Mouse (Mus musculus) midbrain, embryonic 16.5 days (tissue): ENCODE measurements around the gene Nat8f2. TPM values are rescaled to one million over a fixed set of nuclear protein-coding genes. Genes with fewer than 3 reads are reported as not detected.
"Not testable (repeated sequence)": the region's sequence is repeated elsewhere in the genome, so short reads cannot be mapped to it uniquely, and the experiment has no call there.

Experiments used
- ATAC-seq: fragments of 200-750 bp; cut with Nextera tagmentation; 2 replicates; pipeline ENCODE4 v1.8.0; 2017; ENCODE audit warnings: moderate TSS enrichment
- H3K27ac ChIP-seq: fragments of 300-500 bp; sonication (generic); 2 replicates; pipeline ENCODE4 v1.5.1; 2014; ENCODE audit warnings: mild to moderate bottlenecking, low read length, mixed read lengths
- H3K27me3 ChIP-seq: fragments of 300-500 bp; sonication (generic); 2 replicates; pipeline ENCODE4 v1.6.1; 2014; ENCODE audit warnings: low read depth, low read length, mixed read lengths; ENCODE audit not compliant: control insufficient read depth, insufficient read depth
- H3K36me3 ChIP-seq: fragments of 300-500 bp; sonication (generic); 2 replicates; pipeline ENCODE4 v1.6.1; 2014; ENCODE audit warnings: mild to moderate bottlenecking, low read length, moderate library complexity, mixed read lengths; ENCODE audit not compliant: control insufficient read depth, insufficient read depth
- H3K4me1 ChIP-seq: fragments of 300-500 bp; sonication (generic); 2 replicates; pipeline ENCODE4 v1.6.1; 2014; ENCODE audit warnings: mild to moderate bottlenecking, low read length, mixed read lengths; ENCODE audit not compliant: control insufficient read depth, insufficient read depth
- H3K4me2 ChIP-seq: fragments of 300-500 bp; sonication (generic); 2 replicates; pipeline ENCODE4 v1.6.1; 2014; ENCODE audit warnings: mild to moderate bottlenecking, low read length, mixed read lengths
- H3K4me3 ChIP-seq: fragments of 300-500 bp; sonication (generic); 2 replicates; pipeline ENCODE4 v1.5.1; 2014; ENCODE audit warnings: low read depth, mild to moderate bottlenecking, low read length, moderate library complexity, mixed read lengths
- H3K9ac ChIP-seq: fragments of 300-500 bp; sonication (generic); 2 replicates; pipeline ENCODE4 v1.6.1; 2014; ENCODE audit warnings: low read depth, low read length, mixed read lengths
- H3K9me3 ChIP-seq: fragments of 300-500 bp; sonication (generic); replicated peaks from 2 replicates; pipeline ENCODE4 v1.6.1; 2014; ENCODE audit warnings: mild to moderate bottlenecking, low read length, mixed read lengths; ENCODE audit not compliant: control insufficient read depth, poor library complexity, severe bottlenecking
- WGBS: fragments of 180-500 bp; shearing (Covaris S2); extraction: QIAGEN DNeasy Blood & Tissue Kit; methylation state at CpG from one replicate; pipeline ENCODE4 v1.1.7; 2014; 5-methylcytosine and 5-hydroxymethylcytosine counted together
- polyA plus RNA-seq: library from polyadenylated mRNA; unstranded; fragments of >200 nt; fragmentation: Nextera tagmentation; extraction: Ambion mirVana; gene quantifications from 2 replicates; pipeline ENCODE4 v1.2.1, GENCODE M21; 2015

Nat8f2 gene
- 0.05 TPM in 1 of 2 replicates, not detected in the other for polyA plus RNA-seq

DNA sequence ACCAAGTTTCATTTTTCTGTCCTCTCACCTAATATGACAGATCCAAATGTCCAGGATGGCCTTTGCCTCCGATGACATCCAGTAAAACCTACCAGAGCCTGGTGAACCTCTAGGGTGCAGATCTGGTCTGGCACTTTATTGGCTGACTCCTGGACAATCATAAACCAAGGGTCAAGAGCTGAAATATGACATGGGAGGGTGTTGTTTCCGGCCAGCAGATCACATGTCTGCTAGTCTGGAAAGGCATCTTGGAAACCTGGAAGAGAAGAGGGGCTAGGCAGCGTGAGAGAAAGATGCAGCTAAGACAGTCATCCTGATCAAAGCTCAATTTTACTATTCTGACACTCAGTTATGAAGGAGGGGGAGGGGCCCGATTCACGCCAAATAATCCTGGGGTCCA lies at the start of gene Nat8f2:
Gene Nat8f2, minus strand, starts transcription at position 153 of the 400 bp plus-strand sequence.
- not testable (repeated sequence) for H3K27ac ChIP-seq, H3K9ac ChIP-seq, H3K4me3 ChIP-seq, H3K4me2 ChIP-seq, H3K9me3 ChIP-seq, H3K36me3 ChIP-seq, H3K4me1 ChIP-seq, ATAC-seq, H3K27me3 ChIP-seq
- 82% methylated on average over 5 of the region's 5 CpGs for WGBS

DNA sequence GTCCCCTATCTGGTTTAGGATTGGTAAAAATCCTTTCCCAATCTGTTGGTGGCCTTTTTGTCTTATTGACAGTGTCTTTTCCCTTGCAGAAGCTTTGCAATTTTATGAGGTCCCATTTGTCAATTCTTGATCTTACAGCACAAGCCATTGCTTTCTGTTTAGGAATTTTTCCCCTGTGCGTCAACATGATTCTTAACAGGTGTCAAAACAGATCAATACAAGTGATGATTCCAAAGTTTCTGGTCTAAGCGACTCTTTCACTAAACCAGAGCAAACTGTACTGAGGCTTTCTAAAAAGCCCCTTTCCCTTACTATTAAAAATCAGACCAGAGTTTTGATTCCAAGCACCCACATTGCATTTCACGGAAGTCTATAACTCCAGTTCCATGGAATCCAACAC lies 49.4 kb upstream of the Nat8f2 start:
- peaks cover 14% of the 10 kb centered on the region for H3K4me1 ChIP-seq
- not testable (repeated sequence) for H3K9ac ChIP-seq, ATAC-seq, H3K36me3 ChIP-seq, H3K9me3 ChIP-seq, H3K4me3 ChIP-seq, H3K4me2 ChIP-seq, H3K27ac ChIP-seq, H3K27me3 ChIP-seq
- 91% methylated on average over 3 of the region's 3 CpGs for WGBS

DNA sequence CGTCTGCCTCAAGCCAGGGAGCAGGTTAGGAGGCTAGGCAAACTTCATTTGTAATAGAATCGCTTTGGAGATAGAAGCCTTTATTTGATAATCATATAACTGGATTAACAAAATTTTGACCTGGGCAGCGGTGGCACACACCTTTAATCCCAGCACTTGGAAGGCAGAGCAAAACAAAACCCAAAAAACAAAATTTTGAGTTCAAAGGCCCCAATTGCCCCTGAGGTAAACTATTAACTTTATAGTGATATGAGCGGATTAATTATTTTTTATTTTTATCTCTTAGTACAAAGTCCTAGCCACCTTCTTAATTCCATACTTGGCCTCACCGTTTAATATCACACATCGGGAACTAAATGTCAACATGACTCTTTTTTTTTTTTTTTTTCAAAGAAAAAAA lies 47.6 kb upstream of the Nat8f2 start:
- Histone ChIP-seq H3K4me1 (peaks cover 14% of the 10 kb centered on the region), H3K36me3 (no peaks in the 10 kb centered on the region), H3K9ac (peak overlapping the region; percentile 77), H3K4me3 (peak overlapping the region; percentile 73), H3K4me2 (peak overlapping the region; percentile 86), H3K9me3 (no peaks in the 10 kb centered on the region), H3K27ac (peak overlapping the region; percentile 88), H3K27me3 (no peaks in the 10 kb centered on the region)
- ATAC-seq: no peak
- 78% methylated on average over 6 of the region's 6 CpGs for WGBS

DNA sequence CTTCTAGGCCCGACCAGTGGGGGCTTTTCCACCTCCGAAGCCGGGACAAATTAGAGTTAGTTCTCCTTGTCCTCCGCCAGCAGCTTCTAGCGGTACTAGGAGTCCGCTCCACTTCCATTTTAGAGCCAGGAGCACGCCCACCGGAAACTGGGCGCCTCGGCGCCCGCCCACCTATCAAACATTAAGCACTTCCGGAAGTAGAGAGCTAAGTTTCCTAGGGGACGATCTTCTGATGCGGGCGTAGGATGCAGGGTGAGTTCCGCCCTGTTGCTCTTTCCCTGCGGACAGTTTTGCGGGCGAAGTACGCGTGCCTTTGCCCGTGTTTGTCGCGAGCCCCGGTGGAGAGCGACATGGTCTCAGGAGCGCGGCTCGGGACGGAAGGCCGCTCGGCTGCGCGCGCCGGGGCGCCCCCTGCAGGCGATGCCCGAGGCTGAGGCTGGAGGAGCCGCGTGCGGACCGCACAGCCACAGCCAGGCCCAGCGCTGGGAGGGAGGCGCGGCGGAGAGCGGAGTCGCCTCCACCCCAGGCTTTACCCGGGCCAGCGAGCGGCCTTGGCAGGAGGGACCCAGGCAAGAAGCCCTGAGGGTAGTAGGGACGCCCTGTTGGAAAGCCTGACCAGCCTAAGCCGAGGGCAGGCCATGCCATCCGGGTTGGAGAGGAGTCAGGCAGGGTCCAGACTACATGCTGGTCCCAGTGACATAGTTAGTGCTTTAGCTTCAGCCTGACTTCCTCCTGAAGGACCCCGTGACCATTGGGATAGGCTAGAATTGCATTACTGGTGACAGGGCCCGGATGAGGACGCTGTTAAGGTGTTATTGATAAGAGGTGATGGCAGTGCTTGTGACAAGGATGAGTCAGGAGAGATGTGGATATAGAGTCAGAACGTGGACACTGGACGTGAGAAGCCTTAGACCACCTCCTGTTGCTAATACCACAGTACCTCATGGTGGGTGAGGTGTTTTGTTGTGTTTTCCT lies 46.9 kb upstream of the Nat8f2 start, which contains the start of gene Nat8f1:
Gene Nat8f1, minus strand, starts transcription at position 149 of the 975 bp plus-strand sequence.
- Histone ChIP-seq H3K4me1 (peaks cover 14% of the 10 kb centered on the region), H3K4me2 (peak within 1 kb of the TSS; percentile 86), H3K4me3 (peak within 1 kb of the TSS; percentile 73), H3K9ac (peak within 1 kb of the TSS; percentile 77), H3K27ac (peak within 1 kb of the TSS; percentile 88)
- H3K9me3 ChIP-seq, H3K27me3 ChIP-seq, H3K36me3 ChIP-seq: not testable (repeated sequence)
- peak; percentile 97 for ATAC-seq
- WGBS: under 1% methylated on average over 59 of the region's 61 CpGs

DNA sequence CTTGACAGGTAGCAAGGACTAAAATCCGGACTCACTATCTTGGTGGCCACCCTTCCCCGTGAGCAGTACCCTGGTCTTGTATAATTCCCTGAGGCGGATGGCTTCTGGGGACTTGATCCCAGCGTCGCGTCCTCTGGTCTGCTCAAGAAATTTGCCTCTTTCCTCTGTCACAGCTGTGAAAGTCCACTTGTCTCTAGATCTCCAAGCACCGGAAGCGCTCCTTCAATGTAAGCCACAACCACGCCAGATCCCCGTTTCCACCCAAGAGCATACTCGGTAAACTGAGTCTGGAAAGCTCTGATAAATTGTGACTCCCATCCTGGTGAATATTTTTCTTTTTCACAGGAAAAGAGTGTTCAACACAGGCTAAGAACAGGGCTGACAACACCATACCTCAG lies 46.2 kb upstream of the Nat8f2 start:
- Histone ChIP-seq H3K4me2 (peak overlapping the region; percentile 86), H3K4me1 (peaks cover 14% of the 10 kb centered on the region), H3K36me3 (no peaks in the 10 kb centered on the region), H3K27me3 (no peaks in the 10 kb centered on the region), H3K27ac (peak overlapping the region; percentile 88), H3K4me3 (peak overlapping the region; percentile 73), H3K9me3 (no peaks in the 10 kb centered on the region), H3K9ac (peak overlapping the region; percentile 77)
- WGBS: 5% methylated on average over 11 of the region's 11 CpGs
- peak; percentile 33 for ATAC-seq

DNA sequence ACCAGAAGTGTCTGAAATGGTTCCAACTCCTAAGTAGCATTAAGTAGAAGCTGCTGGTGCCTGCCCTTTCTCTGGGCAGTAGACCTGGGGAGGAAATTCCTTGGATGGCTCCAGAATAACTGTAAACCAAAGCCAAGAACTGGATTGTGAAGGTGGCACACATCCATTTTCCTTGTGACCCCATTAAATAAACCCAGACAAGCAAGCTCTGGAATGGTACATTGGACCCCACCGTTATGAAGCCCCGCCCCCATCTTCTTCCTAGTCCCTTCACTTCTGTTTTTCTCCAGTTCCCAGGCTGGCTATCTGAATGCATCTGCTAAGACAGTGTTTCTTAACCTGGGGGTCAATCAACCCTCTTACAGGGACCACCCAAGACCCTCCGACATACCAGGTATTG lies 42.6 kb upstream of the Nat8f2 start, which contains the start of gene Tprkb:
Gene Tprkb, plus strand, starts transcription at position 279 of the 400 bp plus-strand sequence.
- H3K9me3 ChIP-seq: no peaks in the 10 kb centered on the region
- no peak within 1 kb of the TSS for H3K9ac ChIP-seq
- H3K4me3 ChIP-seq: no peak within 1 kb of the TSS
- H3K27me3 ChIP-seq: no peaks in the 10 kb centered on the region
- no peak within 1 kb of the TSS for H3K4me2 ChIP-seq
- peaks cover 14% of the 10 kb centered on the region for H3K4me1 ChIP-seq
- no peak for ATAC-seq
- H3K27ac ChIP-seq: no peak within 1 kb of the TSS
- H3K36me3 ChIP-seq: no peaks in the 10 kb centered on the region
- 81% methylated on average over 3 of the region's 3 CpGs for WGBS

DNA sequence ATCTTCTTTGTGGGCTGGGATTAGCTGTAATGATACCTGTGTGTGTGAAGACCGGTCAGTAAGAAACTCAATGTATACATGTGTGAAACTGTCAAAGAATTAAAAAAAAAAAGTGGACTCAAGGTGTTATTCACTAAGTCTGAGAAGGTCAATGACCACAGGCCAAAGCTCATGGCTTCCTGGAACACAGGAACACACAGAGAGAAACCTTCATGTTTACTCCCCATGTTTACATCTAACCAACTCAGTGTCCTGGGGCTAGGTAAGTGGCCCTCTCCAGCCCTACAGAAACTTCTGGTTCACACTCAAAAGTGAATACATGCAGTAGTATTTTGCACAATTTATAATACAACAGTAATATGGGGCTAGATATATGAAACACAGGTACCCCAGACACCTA lies 40.7 kb upstream of the Nat8f2 start:
- H3K4me3 ChIP-seq: no peak overlapping the region
- H3K36me3 ChIP-seq: no peaks in the 10 kb centered on the region
- H3K4me1 ChIP-seq: peaks cover 6% of the 10 kb centered on the region
- H3K4me2 ChIP-seq: no peak overlapping the region
- WGBS: 100% methylated on average over 1 of the region's 1 CpGs
- H3K27ac ChIP-seq: no peak overlapping the region
- no peaks in the 10 kb centered on the region for H3K27me3 ChIP-seq
- H3K9ac ChIP-seq: no peak overlapping the region
- no peaks in the 10 kb centered on the region for H3K9me3 ChIP-seq
- no peak for ATAC-seq

DNA sequence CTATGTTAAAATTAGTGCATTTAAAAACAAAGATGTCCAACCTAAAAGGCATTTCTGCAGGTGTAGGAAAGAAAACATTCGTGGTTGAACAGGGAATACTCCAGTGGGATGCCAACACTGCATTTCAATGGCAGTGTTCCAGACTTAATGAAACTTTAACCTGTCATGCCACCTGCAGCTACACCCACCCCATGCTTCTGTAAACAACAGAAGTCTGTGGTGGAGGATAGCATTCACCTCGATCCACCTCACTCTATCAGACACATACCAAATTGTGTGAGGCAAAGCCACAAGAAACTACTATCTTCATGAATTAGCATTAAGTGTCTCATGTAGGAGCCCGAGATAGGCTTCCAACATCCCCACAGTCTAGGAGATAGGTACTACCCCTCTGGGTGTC lies 39.4 kb upstream of the Nat8f2 start:
- ATAC-seq: no peak
- no peak overlapping the region for H3K9ac ChIP-seq
- H3K27me3 ChIP-seq: no peaks in the 10 kb centered on the region
- H3K4me3 ChIP-seq: no peak overlapping the region
- no peaks in the 10 kb centered on the region; the same call in 1 of the 2 replicates for H3K4me1 ChIP-seq
- H3K27ac ChIP-seq: no peak overlapping the region
- H3K9me3 ChIP-seq: no peaks in the 10 kb centered on the region
- H3K36me3 ChIP-seq: no peaks in the 10 kb centered on the region
- WGBS: 75% methylated on average over 3 of the region's 3 CpGs
- H3K4me2 ChIP-seq: no peak overlapping the region

DNA sequence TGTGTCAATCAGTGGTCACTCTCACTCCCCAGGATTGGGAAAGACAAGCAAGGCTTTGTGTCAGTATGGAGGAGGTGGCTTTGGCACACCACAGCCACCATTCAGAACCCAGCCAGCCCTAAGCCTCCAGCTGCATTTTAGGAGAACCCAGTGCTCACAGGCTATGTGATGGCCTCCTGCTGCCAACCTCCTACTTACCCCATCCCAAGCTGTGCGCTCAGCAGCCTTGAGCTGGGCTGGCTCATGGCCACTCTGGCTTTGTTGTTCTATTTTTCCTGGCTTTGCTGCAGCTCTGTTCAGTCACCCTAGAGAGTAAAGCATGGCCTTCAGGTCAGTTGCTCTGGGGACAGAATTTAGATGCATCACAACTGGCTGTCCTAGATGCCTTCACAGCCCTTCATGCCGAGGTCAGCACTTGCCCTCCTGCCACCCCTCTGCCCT lies 38.0 kb upstream of the Nat8f2 start:
- peak; percentile 70 for ATAC-seq
- H3K9ac ChIP-seq, H3K36me3 ChIP-seq, H3K27me3 ChIP-seq, H3K4me1 ChIP-seq, H3K4me3 ChIP-seq, H3K4me2 ChIP-seq, H3K9me3 ChIP-seq, H3K27ac ChIP-seq: not testable (repeated sequence)
- WGBS: 58% methylated on average over 2 of the region's 2 CpGs
